Mouse (Mus musculus) hindlimb bud, embryonic 11.5 days (tissue): ENCODE results near the gene Pygo1.

Experiments used
- DNase-seq: peaks from one replicate; pipeline ENCODE4 v3.0.0-alpha.2; 2012; ENCODE audit warnings: low read depth, low spot score; ENCODE audit errors: extremely low spot score

The Pygo1 gene

DNA sequence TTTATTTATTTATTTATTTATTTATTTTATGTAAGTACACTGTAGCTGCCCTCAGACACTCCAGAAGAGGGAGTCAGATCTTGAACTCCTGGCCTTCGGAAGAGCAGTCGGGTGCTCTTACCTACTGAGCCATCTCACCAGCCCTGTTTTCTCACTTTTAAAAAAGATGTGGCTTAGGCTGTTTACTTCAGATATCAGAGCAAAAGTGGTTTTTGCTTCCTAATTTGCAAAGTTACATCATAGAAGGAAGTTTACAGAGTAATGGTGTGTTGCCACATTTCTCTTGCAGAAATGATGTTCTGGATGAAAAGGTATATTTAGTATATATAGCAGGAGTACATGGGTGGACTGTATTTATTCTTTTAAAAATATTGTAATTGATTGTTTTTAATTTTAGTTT lies 66.0 kb downstream of the Pygo1 start:
- no peak for DNase-seq

DNA sequence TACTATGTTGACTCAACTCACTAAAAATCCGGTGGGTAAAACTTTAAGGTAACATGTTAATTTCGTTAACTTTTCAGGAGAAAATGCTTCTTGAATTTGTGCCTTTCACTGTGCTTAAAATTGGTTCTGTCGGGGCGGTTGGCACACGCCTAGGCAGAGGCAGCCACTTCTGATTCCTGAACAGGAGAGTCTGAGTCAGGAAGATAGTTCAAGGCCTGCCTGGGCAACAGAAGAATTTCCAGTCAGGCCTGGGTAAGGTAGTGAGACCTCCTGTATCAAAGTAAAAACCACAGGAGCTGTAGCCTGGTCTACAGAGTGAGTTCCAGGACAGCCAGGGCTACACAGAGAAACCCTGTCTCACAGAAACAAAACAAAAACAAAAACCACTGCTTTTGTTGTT lies 67.1 kb downstream of the Pygo1 start:
- DNase-seq: no peak

DNA sequence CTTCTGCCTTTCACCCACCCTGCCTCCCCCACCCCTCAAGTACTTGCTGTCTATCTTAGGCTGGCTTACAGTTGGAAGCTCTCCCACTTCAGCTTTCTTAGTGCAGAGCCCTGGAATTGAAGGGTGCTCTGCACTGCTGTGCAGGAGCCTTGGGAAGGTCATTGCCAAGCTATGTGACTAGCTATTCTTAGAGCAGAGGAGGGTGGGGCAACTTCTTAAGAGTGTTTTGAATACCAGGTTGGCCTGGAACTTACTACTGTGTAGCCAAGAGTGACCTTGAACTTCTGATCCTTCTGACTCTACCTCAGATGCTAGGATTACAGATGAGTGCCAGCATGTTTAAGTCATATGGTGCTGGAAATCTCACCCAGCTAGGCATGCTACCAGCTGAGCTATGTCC lies 70.7 kb downstream of the Pygo1 start:
- DNase-seq: no peak

DNA sequence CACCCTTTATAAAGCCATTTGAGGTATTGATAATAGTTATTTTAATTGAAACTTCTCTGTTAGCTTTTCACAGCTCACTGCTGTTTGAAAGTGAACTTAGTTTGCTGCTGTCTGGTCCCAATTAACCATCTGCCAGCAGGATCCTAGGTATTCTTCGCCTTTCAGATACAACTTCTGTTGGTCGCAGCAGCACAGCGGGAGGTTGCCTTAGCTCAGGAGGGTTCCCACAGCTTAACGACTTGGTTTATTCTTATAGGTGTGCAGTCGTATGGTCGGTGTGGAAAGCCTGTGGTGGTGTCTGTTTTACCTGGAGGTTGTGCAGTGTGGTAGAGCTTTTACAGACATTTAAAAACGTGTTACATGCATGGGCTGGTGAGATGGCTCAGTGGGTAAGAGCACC lies 71.4 kb downstream of the Pygo1 start:
- no peak for DNase-seq

DNA sequence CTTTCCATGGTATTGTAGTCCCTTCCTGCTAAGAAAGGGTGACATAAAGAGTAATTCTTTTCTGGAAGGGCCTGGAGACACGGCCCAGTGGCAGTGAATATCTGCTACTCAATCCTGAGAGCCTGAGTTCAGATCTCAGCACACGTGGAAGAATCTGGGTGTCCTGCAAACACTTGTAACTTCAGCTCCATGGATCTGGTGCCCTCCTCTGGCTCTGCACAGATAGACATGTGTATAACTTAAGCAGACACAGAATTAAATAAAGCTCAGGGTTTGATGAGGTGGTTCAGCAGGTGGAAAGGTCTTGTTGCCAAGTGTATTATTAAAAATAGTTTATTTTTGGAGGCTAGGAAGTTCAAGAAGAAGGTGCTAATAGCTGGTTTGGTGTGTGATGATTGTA lies 75.0 kb downstream of the Pygo1 start:
- DNase-seq: no peak

DNA sequence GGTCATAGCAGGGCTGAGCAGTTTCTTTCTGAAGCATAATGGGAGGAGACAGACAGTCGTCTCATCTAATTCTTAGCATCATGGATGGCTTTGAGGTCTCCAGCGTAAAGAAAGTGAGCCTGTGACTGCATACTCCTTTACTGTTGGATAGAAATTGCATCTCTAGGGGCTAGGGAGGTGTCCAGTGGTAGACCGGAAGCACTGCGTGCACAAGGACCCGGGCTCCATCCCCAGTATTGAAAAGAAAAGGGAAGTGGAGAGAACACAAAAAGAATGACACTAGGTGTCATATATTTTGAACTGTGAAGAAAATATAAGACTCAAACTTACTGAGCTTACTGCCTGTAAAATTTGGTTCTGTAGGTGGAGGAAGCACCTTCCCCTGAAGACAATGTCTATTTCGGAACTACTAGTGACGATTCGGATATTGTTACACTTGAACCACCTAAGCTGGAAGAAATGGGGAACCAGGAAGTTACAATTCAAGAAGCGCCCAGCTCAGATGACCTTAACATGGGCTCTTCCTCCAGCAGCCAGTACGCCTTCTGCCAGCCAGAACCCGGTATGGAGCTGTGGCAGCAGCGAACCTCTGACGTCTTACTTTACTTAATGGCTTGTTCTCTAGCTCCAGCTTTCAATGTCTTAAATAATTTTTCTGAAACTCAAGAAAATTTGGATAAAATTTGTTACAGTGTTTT lies 76.0 kb downstream of the Pygo1 start:
- DNase-seq: no peak
